Mouse (Mus musculus) adipocyte (in vitro differentiated cells): ENCODE data around the gene Wdr74.
A peak's percentile ranks its signal among the peaks of the same experiment; 100 is the strongest.

Experiments used
- DNase-seq: peaks from one replicate; pipeline ENCODE4 v3.0.0-alpha.2; 2016; ENCODE audit warnings: low spot score

The Wdr74 gene

DNA sequence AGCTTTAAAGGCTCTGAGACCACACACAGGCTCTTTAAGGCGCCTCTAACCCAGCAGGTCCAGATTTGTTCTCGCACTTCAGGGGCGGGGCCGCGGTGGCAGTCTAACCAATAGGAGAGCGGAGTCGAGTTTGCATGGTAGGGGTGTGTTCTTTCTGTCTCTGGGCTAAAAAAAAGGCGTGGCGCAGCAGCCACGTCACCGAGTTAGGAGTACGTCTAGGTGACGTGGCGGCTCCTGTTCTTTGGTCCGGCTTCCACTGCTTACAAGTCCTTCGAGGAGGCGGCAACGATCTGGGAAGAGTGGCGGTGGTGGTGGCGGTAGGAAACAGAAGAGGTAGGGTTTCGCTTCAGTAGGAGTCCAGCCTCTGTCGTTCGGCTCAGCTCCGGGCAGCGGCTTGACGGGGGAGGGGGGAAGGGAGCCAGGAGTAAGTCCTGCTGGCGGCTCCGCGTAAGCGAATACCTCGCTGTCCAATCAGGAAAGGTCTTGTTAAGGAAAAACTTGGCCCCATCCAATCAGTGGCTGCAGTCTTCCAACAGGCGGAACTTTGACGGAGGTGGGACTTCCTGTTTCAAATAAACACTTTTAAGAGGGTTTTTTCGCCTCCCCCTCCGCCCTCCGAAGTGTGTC, 5.7 kb downstream of the Wdr74 start, which contains the start of gene Stx5a:
Stx5a (plus strand) TSS at position 171 of the 627 bp plus-strand sequence.
- DNase-seq = peak; percentile 99

DNA sequence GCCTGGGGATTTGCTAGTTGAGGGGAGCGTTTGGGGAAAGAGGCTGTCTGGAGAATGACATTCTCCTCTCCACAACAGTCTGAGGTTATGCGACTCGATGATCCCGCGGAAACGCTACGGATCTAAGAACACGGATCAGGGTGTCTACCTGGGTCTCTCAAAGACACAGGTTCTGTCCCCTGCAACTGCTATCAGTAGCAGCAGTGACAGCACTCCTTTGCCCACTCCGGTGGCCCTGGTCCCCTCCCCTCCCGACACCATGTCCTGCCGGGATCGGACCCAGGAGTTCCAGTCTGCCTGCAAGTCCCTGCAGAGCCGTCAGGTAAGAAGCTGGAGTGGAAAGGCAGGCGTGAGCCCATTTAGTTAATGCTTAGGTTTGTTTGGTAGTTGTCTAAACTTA, 6.5 kb downstream of the Wdr74 start:
- no peak for DNase-seq

DNA sequence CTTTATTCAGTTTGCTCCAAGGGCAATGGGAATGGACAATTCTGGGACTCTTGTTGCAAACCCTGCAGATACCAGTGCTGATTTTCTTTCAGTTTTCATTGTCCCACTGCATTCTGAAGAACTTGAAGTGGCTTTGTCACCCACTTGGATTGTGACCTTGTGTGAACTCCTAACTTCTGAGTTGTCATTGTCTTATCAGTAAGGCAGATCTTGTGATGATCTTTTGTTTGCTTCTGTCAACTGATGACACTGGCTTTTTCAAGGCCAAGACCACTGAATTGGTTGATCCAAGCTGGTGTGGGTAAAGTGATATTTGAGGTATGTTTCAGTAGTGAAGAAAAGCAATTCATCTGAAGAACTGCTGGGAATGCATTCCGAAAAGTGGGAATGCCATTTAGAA, 9.8 kb downstream of the Wdr74 start:
- DNase-seq = no peak

DNA sequence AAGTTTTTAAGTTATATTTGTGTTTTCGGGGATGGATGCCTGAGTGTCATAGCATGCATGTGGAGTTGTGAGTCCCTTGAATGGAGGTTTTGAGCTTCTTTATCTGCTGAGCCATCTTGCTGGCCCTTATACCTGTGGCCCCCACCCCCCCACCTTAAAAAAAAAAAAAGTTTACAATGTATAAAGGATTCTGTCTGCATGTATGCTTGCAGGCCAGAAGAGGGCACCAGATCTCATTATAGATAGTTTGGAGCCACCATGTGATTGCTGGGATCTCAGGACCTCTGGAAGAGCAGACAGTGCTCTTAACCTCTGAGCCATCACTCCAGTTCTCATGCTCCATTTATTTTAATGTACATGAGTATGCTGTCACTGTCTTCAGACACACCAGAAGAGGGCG, 11.7 kb downstream of the Wdr74 start:
- no peak for DNase-seq

DNA sequence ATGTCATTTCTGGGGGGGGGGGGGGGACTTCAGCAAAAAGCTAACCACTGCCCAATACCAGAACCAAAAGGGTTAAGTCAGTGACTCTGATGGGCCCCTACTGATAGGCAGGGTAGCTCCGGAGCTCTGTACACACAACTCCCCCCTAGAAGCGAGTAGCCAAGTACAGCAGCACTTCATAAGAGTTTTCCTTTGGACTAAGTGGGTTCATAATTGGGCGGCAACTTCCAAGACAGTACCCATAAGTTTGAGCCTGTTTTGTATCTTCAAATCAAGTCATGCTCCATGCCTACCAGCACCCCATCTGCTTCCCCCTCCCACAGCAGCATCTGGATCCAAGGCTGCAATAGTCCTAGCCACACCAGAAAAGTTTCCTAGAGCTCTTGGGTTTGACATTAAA, 20.0 kb downstream of the Wdr74 start:
- DNase-seq = no peak

DNA sequence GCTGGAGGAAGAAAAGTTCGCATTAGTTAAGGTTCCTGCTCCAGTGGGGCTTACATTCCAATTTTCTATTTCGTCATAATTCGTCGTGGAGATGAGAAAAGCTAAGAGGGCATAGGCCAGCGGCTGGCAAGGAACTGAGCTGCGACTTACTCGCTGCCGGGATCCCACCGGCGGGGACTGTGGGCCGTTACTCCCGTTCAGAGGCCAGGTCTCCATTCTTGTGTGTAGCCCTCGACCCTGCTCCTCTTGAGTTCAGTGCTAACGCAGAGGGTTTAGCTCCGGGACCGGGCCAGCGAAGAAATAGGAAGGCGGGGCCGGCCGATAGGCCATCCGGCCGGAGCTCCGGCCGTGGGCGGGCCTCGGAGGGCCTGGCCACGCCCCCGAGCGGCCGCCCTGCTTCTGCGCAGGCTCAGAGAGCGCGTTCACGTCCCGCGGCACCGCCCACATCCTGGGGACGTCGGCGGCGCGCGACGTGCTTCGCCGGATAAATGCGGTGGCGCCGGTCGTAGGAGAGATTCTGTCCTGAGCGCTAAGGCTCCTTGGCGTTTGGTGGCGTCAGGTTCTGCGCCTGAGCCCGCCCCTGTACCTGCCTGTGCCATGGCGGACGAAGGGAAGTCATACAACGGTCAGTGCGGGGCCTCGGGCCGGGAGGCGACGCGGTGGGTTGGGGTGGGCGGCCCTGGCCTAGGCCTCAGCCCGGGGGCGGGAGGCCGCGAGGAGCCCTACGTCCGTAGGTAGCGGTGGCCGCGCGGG, 21.2 kb downstream of the Wdr74 start, which contains the start of gene Nxf1:
Nxf1 (plus strand) TSS at position 439 of the 753 bp plus-strand sequence.
- DNase-seq = peak; percentile 95

DNA sequence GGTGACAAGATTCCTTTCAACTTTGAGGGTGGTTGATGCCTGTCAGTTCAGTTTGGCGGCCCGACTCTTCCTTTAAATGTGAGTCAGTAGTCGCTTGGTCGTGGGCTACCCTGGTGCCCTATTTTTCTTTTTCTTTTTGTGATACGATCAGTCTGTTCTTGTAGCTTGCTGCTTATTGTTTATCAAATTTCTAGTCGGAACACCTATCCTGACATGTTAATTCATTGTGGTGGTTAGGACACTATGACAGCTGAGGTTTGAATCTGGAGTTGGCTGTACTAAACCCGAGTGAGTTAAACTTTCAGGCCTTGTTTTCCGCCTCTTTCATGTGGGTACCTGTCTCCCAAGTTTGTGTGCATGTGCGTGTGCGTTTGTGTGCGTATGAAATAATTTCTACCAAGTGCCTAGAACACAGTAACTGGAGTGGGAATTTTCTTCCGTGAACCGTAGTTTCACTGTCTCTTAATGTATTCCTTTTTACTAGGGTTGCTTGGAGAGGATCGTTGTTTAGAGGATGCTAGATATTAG, 21.9 kb downstream of the Wdr74 start:
- no peak for DNase-seq

DNA sequence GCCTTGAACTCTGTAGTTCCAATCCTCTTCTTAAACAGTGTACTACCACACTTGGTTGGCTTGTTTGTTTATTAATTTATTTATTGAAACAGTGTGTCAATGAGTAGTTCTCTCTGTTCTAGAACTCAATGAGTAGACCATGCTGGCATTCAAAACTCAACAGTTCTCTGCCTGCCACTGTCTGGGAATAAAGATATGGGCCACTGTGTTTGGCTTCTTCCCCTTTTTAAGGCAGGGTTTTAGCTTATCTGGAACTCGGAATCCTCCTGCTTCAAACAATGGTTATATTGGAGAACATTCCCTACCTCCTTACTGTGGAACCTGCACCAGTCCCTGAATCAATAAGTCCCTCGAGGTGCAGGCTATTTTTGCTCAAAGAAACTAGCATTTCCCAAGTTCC, 23.3 kb downstream of the Wdr74 start:
- no peak for DNase-seq

DNA sequence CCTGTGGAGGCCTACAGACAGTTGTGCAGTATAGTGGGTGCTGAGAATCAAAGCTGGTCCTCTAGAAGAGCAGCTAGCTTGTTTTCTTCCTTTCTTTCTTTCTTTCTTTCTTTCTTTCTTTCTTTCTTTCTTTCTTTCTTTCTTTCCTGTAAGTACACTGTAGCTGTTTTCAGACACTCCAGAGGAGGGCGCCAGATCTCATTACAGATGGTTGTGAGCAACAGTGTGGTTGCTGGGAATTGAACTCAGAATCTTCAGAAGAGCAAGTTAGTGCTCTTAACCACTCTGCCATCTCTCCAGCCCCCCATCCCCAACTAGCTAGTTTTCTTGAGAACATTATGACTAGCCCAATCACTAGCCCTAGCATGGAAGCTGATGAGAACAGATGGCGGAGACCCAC, 25.1 kb downstream of the Wdr74 start:
- no peak for DNase-seq

DNA sequence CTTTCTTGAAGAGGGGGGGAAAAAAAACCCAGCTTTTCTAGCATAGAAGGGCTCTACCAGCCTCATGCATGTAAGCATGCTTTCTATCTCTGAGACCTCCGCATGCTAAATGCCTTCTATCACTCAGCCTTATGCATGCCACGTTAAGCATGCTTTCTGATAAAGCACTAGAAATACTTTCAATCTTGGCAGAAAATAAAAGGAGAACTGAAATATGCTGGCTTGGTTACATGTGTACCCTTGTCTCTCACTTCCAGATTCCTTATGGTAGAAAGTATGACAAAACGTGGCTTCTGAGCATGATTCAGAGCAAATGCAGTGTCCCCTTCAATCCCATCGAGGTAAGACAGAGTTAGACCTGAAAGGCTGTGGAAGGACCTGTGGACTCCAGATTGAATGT, 27.6 kb downstream of the Wdr74 start:
- DNase-seq = no peak

DNA sequence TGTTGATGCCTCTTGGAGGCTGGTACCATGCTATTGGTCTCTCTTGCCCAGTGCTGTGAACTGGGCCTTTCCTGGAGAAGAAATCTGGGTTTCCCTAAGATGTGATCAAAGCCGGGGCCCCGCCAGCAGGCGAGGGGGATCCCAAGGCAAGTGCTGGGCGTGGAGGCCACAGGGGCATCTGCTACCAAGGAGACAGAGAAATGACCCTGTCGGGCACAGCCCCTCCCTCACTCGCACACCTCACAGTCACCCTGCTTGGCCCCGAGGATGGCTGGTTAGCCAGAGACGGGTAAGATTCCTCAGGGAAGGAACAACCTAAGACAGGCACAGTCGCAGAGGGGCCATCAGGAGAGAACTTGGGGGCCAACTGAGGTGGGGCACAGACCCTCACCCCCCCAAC, 29.9 kb downstream of the Wdr74 start:
- DNase-seq = no peak

DNA sequence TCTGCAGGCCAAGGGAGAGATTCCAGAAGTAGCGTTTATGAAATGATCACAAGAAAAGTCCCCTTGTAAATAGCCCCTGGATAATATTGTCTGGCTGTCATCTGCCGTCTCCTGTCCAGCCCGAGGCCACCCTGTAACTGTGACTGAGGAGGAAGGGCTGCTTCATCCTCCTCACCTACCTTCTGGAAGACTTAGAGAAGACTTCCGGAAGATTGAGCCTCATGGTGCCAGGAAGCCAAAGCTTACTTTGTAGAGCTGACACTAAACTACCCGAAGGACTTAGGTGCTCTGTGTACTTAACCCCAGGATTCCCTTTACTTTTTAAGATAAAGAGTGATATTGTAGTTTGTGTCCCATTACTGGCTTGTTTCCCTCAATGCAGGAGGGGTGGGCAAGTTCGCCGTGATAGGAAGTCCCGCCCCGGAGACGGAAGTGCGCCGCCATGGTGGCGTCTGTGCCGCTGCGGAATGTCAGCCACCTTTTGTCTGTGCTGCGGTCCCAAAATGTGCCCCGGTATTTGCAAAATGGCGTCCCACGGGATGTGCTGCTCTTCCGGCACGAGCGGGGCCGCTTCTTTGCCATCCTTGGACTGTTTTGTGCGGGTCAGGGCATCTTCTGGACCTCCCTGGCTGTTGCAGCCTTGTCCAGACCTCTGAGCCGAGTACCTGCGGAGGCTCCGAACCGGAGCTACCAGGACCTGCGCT, 35.1 kb downstream of the Wdr74 start, which contains the start of gene Tmem223:
Tmem223 (plus strand) TSS at position 430 of the 704 bp plus-strand sequence.
- no peak for DNase-seq

DNA sequence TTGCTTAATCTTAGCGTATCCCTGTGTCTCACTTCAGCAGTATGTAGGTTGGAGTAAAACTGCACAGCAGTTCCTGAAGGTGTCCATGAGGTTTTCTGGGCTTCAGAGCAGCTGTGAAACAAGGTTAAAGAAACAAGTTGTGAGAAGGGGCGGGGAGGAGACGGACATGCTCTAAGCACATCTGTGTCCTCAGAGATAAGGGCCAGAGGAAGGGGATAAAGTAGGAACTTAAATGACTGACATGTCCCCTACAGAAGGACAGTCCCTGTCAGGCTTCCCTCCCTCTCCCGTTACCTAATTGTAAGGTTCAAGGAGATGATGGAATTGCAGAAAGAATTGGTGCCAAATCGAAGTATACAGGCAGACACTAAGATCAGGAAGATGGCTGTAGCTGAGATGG, 37.4 kb downstream of the Wdr74 start:
- no peak for DNase-seq

DNA sequence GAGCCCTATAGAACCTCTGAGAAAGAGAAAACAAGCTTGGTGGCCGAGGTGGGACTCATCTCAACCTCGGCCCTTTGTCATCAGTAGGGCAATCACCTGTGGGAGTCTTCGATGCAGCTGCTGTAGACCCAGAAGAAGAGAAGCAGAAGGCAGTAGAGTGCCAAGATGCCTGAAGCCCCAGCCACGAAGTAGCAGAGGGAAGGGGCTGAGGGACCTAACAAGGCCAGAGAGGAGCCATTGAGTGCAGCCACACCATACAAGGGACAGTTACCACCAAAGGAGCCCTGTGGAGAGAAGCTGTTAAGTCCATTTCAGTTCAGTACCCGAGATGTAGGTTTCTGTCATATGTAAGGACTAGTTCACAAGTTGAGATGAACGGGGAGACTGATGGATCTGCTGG, 37.8 kb downstream of the Wdr74 start:
- no peak for DNase-seq

DNA sequence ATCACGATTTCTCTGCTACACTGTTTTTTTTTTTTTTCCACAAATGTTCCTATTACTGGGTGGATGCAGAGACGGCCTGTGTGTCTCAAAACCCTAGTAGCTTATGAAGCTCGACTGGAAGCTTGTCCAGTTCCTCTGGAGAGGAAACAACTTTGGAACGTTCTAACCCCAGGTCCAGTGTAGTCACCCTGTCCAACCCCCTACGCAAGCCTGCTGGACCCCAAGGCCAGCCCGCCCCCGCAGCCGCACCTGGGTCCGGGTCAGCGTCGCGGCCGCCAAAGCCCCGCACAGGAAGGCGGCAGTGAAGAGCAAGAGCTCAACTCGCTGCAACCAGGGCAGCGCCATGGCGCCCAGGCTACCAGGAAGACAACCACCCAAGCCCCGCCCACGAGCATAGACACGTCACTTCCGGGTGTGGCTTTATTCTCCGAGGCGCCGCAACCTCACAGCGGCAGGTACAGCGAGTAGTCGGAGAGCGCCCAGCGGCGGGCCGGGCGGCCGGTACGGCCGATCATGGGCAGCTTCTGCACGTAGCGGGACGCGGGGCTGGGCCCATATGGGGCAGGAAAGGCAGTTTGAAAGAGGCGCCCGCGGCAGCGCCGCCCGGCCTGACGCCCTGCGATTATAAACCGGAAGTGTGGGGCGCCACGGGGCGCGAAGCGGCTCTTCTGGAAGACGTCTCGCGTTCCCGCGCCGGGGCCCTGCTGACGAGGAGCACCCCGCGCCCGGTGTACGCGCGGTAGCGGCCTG, 38.6 kb downstream of the Wdr74 start, which contains the start of gene Tmem179b:
Tmem179b (minus strand) TSS at position 382 of the 750 bp plus-strand sequence.
- peak; percentile 97 for DNase-seq

DNA sequence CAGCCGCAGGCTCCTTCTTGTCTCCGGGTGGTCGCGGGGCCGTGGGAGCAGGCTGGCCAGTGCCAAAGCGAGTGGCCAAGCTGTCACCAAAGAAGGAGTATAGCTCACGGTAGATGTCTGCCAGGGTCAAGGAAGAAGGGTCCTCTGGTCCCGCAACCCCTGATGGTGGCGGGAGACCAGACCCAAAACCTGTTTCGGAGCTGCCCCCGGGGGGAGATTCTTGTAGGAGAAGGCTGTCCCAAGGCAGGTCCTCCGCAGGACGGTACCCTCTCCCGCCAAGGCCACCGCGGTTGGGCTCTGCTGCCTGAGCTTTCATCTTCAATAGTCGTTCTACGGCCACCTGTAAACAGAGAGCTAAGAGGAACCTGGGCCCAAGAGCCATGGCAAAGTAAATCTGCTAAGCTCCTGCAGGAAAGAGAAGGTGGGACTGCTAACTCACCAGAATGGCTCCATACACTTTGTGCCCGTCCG, 39.4 kb downstream of the Wdr74 start:
- DNase-seq = no peak

DNA sequence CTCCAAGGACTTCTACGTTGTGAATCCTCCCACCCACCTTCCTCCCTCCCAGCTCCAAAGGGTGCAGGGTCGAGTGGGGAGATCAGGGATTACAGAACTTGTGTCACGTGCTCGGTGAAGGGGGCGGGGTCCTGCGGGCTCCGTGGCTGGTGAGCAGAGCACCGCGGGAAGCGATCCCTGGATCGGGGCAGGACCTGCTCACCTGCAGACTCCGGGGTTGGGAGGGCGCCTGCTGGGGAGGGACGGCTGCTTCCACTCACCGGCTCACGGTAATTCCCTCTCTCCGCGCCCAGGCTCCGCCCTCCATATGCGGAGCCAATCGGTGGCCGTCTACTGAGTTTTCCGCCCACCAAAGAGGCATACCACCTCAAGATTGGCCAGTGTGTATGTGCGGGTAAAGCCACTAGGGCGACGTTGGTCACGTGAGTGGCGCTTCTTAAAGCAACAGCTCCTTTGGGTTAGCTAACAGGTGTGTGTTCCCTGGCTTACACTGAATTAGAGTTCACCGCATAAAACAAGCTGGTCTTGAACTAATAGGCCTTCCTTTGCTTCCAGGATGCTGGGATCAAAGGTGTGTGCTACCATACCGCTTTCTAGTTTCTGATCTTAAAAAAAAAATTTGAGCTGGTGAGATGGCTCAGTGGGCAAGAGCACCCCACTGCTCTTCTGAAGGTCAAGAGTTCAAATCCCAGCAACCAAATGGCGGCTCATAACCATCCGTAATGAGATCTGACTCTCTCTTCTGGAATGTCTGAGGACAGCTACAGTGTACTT, 50.6 kb downstream of the Wdr74 start, which contains the start of gene Taf6l:
Taf6l (minus strand) TSS at position 410 of the 774 bp plus-strand sequence.
- DNase-seq = peak; percentile 97

DNA sequence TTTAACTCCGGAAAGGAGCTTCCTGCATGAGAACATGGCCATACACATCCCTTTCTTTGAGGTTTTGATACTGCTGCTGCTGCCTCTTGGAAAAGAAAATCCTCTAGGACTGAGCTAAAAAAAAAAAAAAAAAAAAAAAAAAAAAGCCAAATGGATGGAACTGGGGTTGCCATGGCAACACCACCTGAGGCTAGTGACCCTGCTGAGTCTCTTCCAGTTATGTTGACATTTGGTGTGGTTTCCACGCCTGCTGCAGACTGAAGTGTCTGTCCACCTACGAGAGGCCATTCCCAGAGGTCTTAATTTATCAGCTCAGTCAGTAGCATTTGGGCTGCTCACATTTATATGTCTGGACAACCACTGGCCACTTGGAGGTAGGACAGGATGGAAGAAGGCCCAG, 52.9 kb downstream of the Wdr74 start:
- no peak for DNase-seq

DNA sequence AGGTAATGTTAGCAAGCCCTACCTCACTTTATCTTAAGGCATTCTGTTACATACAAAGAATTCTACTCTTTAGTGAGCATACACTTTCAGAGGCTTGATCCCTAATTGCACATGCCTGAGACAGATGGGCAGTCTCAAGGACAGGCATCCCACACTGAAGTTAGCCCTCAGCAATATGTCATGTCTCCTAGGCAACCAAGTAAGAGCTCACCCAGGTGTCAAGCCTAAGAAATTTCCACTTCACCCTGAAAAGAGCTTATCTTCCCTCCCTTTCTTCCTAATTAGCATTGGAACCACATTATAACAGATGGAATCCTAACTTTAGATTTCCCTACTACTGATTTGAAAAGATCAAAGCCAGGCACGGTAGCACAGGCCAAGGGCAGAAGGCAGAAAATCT, 53.5 kb downstream of the Wdr74 start:
- DNase-seq = no peak

DNA sequence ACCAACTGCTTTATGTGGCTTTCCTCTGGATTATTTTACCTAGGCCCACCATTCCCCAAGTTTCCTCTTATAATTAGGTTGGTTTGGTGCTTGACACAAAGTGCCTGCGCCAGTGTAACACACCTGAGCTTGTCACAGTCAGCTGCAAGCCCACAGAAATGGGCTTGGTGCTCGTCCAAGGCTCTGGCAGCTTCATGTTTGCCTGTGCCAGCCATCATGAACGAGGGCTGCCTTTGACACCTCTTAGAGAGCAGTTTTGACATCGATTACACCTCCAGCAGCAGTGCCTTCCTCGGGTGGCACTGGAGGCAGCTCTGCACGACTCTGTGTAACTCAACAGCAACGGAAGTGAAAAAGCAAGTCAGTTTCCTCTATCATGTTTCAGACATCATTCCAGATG, 54.5 kb downstream of the Wdr74 start:
- no peak for DNase-seq
